Mouse (Mus musculus) ES-CJ7 (cell line): ENCODE results near the gene Gba.
"Not testable (repeated sequence)": the region's sequence is repeated elsewhere in the genome, so short reads cannot be mapped to it uniquely, and the experiment has no call there.

Source experiments
- DNase-seq: peaks from one replicate; pipeline ENCODE4 v3.0.0; 2011; ENCODE audit warnings: low read depth, low spot score

The Gba gene

GRCm38 (mm10) chr3:89202253-89203141, at the start of gene Gba:
Gba (plus strand) TSS chr3:89202928.
- DNase-seq = peak; percentile 93

- no peak for DNase-seq
These were observed 45.8 kb upstream of the Gba start for GRCm38 (mm10) chr3:89156951-89157350.

GRCm38 (mm10) chr3:89158651-89159050, 44.1 kb upstream of the Gba start:
- no peak for DNase-seq

- DNase-seq = peak; percentile 67
These were observed 43.5 kb upstream of the Gba start for GRCm38 (mm10) chr3:89159211-89159610.

DNA sequence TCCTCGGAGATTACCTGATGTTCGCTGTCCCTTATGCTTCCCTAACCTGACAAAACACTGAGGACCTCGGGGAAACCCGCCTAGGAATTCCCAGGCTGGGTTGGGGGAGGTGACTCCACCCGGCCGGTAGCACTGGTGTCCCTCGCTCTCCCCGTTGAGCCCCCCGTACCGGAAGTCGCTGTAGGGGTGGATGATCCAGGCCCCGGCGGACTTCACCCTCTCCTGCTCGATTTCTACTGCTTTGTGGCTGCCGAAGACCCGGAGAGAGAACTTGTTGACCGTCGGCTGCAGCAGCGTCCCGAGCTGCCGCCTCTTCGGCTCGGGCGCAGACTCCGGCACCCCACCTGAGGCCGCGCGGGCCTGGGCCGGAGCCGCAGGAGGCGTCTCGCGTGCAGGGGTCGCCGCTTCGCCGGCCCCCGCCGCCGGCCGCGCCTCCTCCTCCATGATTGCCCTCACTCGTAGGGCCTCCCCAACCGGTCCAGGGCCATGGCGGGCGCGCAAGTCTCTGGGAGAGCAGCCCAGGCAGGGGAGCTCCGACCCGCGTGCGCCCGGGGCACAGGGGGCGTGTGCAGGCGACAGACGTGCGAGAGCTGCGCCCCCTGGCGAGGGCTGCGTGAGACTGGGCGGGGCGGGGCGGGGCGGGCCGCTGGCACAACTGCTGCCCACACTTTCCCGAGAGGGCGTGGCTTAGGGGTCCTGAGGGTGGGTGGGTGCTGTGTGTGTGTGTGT, 42.9 kb upstream of the Gba start, which contains the start of gene Hcn3:
Hcn3 (minus strand) TSS at position 581 of the 729 bp plus-strand sequence.
- DNase-seq = peak; percentile 88

- not testable (repeated sequence) for DNase-seq
These were observed 41.5 kb upstream of the Gba start for GRCm38 (mm10) chr3:89161207-89161606.

DNA sequence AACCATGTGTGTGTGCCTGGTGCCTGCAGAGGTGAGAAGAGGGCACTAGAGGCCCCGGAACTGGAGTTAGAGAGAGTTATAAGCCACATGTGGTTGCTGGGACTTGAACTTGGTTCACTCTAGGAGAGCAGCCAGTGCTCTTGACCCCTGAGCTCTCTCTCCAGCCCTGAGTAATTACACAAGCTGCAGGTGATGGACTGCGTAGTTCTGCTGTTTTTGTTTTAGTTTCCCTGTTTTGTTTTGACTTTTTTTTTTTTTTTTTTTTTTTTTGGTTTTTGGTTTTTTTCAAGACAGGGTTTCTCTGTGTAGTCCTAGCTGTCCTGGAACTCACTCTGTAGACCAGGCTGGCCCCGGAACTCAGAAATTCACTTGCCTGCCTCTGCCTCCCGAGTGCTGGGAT, 40.9 kb upstream of the Gba start:
- no peak for DNase-seq

DNA sequence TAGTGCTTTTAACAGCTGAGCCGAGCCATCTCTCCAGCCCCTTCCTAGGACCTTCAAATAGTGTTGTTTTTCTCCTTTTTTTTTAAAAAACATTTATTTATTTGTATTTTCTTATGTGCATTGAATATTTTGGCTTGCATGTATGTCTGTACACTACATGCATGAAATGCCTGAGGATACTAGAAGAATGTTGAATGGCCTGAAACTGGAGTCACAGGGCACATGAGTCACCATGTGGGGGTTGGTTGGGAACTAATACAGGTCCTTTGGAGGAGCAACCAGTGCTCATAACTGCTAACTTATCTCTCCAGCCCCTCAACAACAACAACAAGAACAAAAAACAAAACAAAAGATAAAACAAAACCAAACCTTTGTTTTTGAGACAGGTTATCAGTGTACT, 39.6 kb upstream of the Gba start:
- no peak for DNase-seq

DNA sequence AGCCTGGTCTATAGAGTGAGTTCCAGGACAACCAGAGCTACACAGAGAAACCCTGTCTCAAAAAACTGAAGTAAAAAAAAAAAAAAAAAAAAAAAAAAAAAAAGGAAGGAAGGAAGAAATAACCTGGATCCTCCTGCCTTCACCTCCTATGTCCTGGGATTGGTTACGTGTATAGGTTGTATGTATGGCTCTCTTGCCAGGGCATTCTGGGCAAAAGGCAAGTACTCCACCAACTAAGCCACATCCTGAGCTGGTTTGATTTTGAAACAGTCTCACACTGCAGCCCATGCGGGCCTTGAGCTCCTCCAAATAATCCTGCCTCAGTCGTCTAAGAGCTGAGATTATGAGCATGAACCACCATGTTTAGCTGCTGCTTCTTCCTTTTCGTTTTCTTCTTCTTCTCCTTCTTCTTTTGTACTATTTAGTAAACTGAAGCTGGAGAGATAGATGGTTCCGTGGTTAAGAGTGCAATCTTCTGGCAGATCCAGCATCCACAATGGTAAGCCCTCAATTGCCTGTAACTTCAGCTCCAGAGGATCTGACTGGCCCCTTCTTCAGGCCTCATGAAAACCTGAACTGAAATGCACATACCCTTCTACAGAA, 39.0 kb upstream of the Gba start:
- no peak for DNase-seq

- DNase-seq = peak; percentile 95
These were observed 38.0 kb upstream of the Gba start, which contains the start of gene Clk2 for GRCm38 (mm10) chr3:89164506-89165267. Clk2 (plus strand) TSS chr3:89164795.

- no peak for DNase-seq
These were observed 37.4 kb upstream of the Gba start for GRCm38 (mm10) chr3:89165268-89165870.

DNA sequence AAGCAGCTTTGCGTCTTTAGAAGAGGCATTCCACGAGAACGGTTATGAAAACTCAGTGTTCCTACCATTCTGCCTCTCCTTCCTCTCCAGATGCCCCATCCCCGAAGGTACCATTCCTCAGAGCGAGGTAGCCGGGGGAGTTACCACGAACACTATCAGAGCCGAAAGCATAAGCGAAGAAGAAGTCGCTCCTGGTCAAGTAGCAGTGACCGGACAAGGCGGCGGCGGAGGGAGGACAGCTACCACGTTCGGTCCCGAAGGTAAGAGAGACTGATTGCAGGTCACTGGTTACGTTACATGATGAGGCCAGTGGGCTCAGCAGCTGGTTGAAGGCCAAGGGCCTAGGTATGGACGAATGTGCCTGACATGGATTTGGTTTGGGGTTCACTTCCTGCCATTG, 35.8 kb upstream of the Gba start:
- no peak for DNase-seq

DNA sequence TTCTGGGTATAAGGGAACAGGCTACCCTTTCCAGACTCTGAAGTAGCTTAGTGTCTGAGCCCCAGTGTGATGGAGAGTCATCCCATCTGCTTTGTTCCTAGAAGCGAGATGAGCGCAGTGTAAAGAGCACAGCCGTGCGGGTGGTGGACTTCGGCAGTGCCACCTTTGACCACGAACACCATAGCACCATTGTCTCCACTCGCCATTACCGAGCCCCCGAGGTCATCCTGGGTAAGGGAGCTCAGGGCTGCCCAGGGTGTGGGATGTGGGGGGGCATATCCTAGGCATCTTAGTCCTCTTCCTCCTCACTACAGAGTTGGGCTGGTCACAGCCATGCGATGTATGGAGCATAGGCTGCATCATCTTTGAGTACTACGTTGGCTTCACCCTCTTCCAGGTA, 27.9 kb upstream of the Gba start:
- no peak for DNase-seq

DNA sequence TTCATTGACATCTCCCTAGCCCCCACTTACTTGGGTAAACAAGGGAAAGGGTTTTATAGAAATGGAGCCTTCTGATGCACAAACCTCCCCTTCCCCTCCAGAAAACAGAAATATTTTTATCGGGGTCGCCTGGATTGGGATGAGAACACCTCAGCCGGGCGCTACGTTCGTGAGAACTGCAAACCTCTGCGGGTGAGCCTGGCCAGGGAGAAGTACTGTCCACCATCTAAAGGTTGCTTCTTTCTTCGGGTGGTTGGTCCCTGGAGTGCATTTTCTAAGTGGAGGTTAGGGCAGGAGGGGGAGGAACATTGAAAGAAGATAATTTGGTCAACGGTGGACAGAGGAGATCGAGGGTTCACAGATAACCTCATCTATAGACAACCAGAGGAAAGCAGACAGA, 27.2 kb upstream of the Gba start:
- no peak for DNase-seq

DNA sequence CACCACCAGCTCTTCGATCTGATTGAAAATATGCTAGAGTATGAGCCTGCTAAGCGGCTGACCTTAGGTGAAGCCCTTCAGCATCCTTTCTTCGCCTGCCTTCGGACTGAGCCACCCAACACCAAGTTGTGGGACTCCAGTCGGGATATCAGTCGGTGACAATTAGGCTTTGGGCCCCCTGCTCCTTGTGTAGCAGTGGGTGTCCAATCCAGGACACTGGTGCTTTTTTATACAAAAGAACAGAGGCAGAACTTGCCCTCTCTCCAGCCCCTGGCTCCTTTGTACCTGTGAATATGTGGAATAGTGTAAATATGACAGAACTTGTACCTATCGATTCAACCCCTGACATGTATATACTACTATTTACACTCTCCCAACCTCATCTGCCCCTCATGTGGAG, 26.3 kb upstream of the Gba start:
- no peak for DNase-seq

- peak; percentile 99 for DNase-seq
These were observed 25.3 kb upstream of the Gba start, which contains the start of gene Scamp3 for GRCm38 (mm10) chr3:89177242-89178106. Scamp3 (plus strand) TSS chr3:89177473.

- DNase-seq = no peak
These were observed 24.7 kb upstream of the Gba start for GRCm38 (mm10) chr3:89178107-89178385.

DNA sequence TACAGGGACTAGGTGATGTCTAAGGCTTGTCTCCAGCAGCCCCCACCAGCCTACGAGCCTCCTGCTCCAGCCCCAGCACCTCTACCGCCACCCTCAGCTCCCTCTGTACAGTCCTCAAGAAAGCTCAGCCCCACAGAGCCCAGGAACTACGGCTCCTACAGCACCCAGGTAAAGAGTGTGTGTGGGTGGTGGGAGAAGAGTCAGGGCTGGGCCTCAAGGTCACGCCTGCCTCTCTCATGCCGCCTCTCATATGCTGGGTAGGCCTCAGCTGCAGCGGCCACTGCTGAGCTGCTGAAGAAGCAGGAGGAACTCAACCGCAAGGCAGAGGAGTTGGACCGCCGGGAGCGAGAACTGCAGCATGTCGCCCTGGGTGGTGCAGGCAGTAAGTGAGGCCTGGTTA, 23.7 kb upstream of the Gba start:
- no peak for DNase-seq

GRCm38 (mm10) chr3:89181749-89182500, 20.8 kb upstream of the Gba start:
- DNase-seq = no peak
